Mouse (Mus musculus): ENCODE data around the gene Cwc25. TPM values are rescaled to one million over a fixed set of nuclear protein-coding genes. Genes with fewer than 3 reads are reported as not detected.

Gene Cwc25
- polyA plus RNA-seq, 1 experiment from 2014 or later, result 9.9 TPM

DNA sequence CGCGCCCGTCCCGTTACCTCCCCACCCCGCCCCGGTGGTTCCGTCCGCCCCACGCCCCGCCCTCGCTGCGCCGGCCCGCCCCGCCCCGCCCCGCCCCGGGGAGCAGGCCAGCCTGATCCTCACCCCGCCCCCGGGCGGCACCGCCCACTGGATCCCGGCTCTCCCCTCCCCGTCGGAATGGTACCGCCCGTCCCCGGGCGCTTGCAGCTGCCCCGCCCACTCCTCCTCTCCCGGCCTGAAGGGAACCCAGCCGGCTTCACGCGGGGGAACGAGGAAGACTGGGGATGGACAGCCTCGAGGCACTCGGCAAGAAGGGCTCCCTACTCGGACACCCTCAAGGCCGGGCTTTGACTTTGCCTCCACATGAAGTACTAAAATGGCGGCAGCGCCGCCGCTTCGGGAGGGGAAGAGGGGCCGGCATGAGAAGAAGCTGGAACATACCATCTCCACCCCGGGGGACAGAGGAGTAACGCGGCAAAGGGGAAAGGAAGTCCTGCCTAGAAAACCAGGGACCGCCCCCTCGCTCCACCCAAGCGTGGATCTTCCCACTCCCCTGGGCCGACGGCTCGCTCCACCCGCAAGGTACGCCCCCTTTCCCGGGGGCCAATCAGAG lies 21.5 kb downstream of the Cwc25 start:
- under 1% methylated on average over 48 of the region's 57 CpGs for WGBS (ENCODE audit: insufficient replicate concordance)
- no peaks in the 10 kb centered on the region for H3K9me3 ChIP-seq (replicated peaks; ENCODE audit: control insufficient read depth, low read length)

DNA sequence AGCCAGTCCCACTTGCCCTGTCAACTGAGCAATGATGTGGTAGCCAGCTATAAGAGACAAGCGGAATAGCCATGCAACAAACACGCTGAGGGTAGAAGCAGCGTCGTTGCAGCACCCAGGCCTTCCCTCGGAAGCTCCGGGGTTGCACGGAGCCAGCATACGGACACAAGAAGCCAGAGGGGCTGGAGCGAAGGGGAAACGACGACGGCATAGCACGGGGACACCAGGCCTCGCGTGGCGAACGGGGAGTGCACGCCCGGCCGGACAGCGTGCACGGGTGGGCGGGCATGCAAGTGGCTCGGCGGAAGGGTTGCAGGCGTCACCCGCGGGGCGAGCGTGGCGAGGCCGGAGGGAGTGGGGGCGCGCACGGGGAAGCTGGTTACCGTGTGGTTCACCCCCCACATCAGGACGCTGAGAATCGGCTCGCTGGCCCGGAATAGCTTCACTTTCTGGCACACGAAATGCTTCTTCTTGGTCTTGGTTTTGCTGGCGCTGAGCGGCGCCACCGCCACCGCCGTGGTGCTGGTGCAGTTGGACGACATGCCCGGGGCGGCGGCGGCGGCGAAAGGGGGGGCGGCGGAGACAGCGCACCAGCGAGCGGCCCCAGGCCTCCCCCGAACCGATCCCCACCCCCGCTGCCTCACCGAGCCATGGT lies 22.2 kb downstream of the Cwc25 start, which contains the start of gene Pip4k2b:
Gene Pip4k2b, minus strand, starts transcription at position 642 of the 655 bp plus-strand sequence.
- Histone ChIP-seq H3K9me3 (replicated peaks; ENCODE audit: control insufficient read depth, low read length) (no peaks in the 10 kb centered on the region), H3K27me3 (ENCODE audit: control insufficient read depth, insufficient read depth, low read length) (no peaks in the 10 kb centered on the region), H3K36me3 (ENCODE audit: control insufficient read depth, insufficient read depth, low read length) (peaks cover 5% of the 10 kb centered on the region), H3K4me2 (peak within 1 kb of the TSS; percentile 92), H3K27ac (ENCODE audit: low read depth, low read length) (peak within 1 kb of the TSS; percentile 91), H3K4me3 (ENCODE audit: low read depth, low read length) (peak within 1 kb of the TSS; percentile 74), H3K9ac (ENCODE audit: low read depth, low read length) (peak within 1 kb of the TSS; percentile 92), H3K4me1 (ENCODE audit: control insufficient read depth, insufficient read depth, low read length) (peaks cover 18% of the 10 kb centered on the region)
- WGBS (ENCODE audit: insufficient replicate concordance), result under 1% methylated on average over 58 of the region's 63 CpGs
- ATAC-seq (replicated peaks; ENCODE audit: insufficient number of reproducible peaks, low FRiP score, low TSS enrichment), result peak; percentile 21; the same call in 1 of the 2 replicates

More for the DNA sequence above, 21.5 kb downstream of the Cwc25 start:
- Histone ChIP-seq H3K27me3 (ENCODE audit: control insufficient read depth, insufficient read depth, low read length) (no peaks in the 10 kb centered on the region), H3K9ac (ENCODE audit: low read depth, low read length) (peak overlapping the region; percentile 92), H3K36me3 (ENCODE audit: control insufficient read depth, insufficient read depth, low read length) (peaks cover 5% of the 10 kb centered on the region), H3K4me3 (ENCODE audit: low read depth, low read length) (peak overlapping the region; percentile 74), H3K4me1 (ENCODE audit: control insufficient read depth, insufficient read depth, low read length) (peaks cover 18% of the 10 kb centered on the region), H3K27ac (ENCODE audit: low read depth, low read length) (peak overlapping the region; percentile 91), H3K4me2 (peak overlapping the region; percentile 92)
- peak; percentile 92 for ATAC-seq (replicated peaks; ENCODE audit: insufficient number of reproducible peaks, low FRiP score, low TSS enrichment)

DNA sequence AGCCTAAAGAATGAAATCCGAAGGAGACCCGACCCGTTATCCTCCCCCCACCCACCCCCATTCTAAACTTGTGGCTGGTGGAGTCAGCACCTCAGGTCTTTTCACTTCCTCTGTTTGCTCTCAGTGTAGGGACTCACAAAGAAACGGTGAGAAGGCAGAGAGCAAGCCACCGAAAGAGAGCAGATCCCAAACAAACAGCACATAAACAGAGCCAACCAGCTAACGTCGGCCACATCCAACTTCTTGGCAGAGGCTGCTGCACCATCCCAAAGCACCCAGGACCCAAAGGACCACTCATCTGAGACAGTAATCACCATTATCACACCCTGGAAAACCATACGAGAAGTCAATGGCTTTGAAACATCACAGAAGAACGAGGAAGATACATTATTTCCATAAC lies 22.9 kb downstream of the Cwc25 start:
- Histone ChIP-seq H3K9me3 (replicated peaks; ENCODE audit: control insufficient read depth, low read length) (no peaks in the 10 kb centered on the region), H3K27ac (ENCODE audit: low read depth, low read length) (peak overlapping the region; percentile 91; the same call in 1 of the 2 replicates), H3K9ac (ENCODE audit: low read depth, low read length) (peak overlapping the region; percentile 90), H3K36me3 (ENCODE audit: control insufficient read depth, insufficient read depth, low read length) (peaks cover 5% of the 10 kb centered on the region), H3K4me2 (peak overlapping the region; percentile 92), H3K4me1 (ENCODE audit: control insufficient read depth, insufficient read depth, low read length) (peaks cover 18% of the 10 kb centered on the region), H3K4me3 (ENCODE audit: low read depth, low read length) (peak overlapping the region; percentile 74), H3K27me3 (ENCODE audit: control insufficient read depth, insufficient read depth, low read length) (no peaks in the 10 kb centered on the region)
- WGBS (ENCODE audit: insufficient replicate concordance), result 39% methylated on average over 9 of the region's 9 CpGs
- no peak for ATAC-seq (replicated peaks; ENCODE audit: insufficient number of reproducible peaks, low FRiP score, low TSS enrichment)

DNA sequence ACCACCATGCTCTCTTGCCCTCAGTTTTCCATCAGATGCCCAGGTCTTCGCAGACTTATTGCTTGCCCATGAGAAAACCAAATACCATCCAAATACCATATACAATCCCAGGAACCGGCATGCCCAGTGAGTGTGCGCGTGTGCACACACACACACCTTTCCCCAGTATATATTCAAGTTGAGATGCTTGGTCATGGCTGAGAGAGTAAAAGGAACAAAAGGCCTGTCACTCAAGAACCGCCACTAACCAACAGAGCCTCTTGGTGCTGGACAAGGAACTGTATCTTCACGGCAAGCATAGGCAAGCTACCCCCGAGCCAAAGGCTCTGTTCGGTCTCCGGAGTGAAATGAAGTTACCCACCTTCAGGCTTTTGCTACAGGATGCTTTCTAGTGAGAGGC lies 23.8 kb downstream of the Cwc25 start:
- Histone ChIP-seq H3K9me3 (replicated peaks; ENCODE audit: control insufficient read depth, low read length) (no peaks in the 10 kb centered on the region), H3K4me1 (ENCODE audit: control insufficient read depth, insufficient read depth, low read length) (peaks cover 18% of the 10 kb centered on the region), H3K36me3 (ENCODE audit: control insufficient read depth, insufficient read depth, low read length) (peaks cover 5% of the 10 kb centered on the region), H3K27ac (ENCODE audit: low read depth, low read length) (no peak overlapping the region), H3K27me3 (ENCODE audit: control insufficient read depth, insufficient read depth, low read length) (no peaks in the 10 kb centered on the region), H3K4me3 (ENCODE audit: low read depth, low read length) (peak overlapping the region; percentile 74), H3K4me2 (peak overlapping the region; percentile 92; the same call in 1 of the 2 replicates), H3K9ac (ENCODE audit: low read depth, low read length) (no peak overlapping the region)
- 86% methylated on average over 9 of the region's 9 CpGs for WGBS (ENCODE audit: insufficient replicate concordance)
- no peak for ATAC-seq (replicated peaks; ENCODE audit: insufficient number of reproducible peaks, low FRiP score, low TSS enrichment)

DNA sequence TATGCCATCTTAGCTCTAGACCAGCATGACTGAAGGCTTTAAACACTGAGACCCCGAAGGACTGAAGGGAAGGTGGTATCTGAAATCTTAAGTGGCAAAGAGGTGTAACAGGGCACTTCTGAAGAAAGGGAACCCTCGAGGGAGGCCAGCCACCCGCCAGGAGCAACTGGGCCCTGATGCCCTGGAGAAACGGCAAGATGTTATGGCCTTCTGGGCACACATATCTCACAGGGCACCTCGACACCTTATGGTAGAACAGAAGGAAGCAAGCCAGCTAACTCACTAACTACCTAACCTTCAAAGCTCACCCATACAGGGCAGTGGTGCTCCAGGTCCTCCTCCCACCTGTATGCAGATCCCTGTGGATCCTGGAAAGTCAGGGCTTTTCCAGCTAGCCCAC lies 24.2 kb downstream of the Cwc25 start:
- H3K4me3 ChIP-seq (ENCODE audit: low read depth, low read length), result no peak overlapping the region
- whole genome bisulfite sequencing (ENCODE audit: insufficient replicate concordance), result 87% methylated on average over 5 of the region's 5 CpGs
- no peaks in the 10 kb centered on the region for H3K27me3 ChIP-seq (ENCODE audit: control insufficient read depth, insufficient read depth, low read length)
- H3K9ac ChIP-seq (ENCODE audit: low read depth, low read length), result no peak overlapping the region
- H3K36me3 ChIP-seq (ENCODE audit: control insufficient read depth, insufficient read depth, low read length), result peaks cover 5% of the 10 kb centered on the region
- H3K4me1 ChIP-seq (ENCODE audit: control insufficient read depth, insufficient read depth, low read length), result peaks cover 18% of the 10 kb centered on the region
- no peaks in the 10 kb centered on the region for H3K9me3 ChIP-seq (replicated peaks; ENCODE audit: control insufficient read depth, low read length)
- no peak overlapping the region; the same call in 1 of the 2 replicates for H3K4me2 ChIP-seq
- ATAC-seq (replicated peaks; ENCODE audit: insufficient number of reproducible peaks, low FRiP score, low TSS enrichment), result no peak
- no peak overlapping the region for H3K27ac ChIP-seq (ENCODE audit: low read depth, low read length)

DNA sequence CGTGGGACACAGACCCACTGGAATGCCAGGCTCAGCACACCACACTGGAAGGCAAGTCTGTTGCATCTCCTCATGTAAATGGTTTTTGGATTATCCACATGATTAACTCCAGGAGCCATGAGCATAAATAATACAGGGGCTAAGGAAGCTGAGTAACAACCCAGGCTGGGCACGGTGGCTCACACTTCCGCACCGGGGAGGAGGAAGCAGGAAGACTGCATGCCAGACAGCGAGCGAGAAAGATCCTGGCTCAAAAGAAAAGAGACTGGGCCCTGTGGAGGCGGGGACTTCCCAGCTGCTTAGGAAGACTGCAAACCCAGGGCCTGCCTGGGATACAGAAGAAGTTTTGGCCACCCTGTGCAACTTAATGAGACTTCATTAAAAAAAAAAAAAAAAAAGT lies 26.2 kb downstream of the Cwc25 start:
- no peak for ATAC-seq (replicated peaks; ENCODE audit: insufficient number of reproducible peaks, low FRiP score, low TSS enrichment)
- 0 out of 2 replicates have a peak overlapping the region, but pooled peaks have one; percentile 27 for H3K4me2 ChIP-seq
- H3K36me3 ChIP-seq (ENCODE audit: control insufficient read depth, insufficient read depth, low read length), result no peaks in the 10 kb centered on the region
- H3K4me3 ChIP-seq (ENCODE audit: low read depth, low read length), result no peak overlapping the region
- no peak overlapping the region for H3K9ac ChIP-seq (ENCODE audit: low read depth, low read length)
- H3K27me3 ChIP-seq (ENCODE audit: control insufficient read depth, insufficient read depth, low read length), result no peaks in the 10 kb centered on the region
- H3K27ac ChIP-seq (ENCODE audit: low read depth, low read length), result no peak overlapping the region
- no peaks in the 10 kb centered on the region for H3K9me3 ChIP-seq (replicated peaks; ENCODE audit: control insufficient read depth, low read length)
- WGBS (ENCODE audit: insufficient replicate concordance), result 44% methylated on average over 7 of the region's 7 CpGs
- H3K4me1 ChIP-seq (ENCODE audit: control insufficient read depth, insufficient read depth, low read length), result peaks cover 18% of the 10 kb centered on the region

DNA sequence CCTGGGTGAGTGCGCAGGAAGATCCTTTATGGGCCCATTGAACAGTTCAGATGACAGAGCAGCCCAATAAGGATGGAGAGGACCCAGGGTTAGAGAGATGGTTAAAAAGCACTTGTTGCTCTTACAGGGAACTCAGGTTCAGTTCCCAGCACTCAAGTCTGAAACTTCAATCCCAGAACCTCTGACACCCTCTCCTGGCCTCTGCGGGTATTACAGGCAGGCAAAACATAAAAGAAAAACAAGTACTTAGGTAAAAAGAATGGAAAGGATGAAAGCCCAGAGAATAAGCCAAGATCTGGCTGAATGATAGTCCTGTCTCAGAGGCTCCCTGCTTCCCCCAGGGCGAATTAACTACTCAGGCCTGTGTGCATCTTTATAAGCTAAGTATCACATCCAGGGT lies 27.2 kb downstream of the Cwc25 start:
- ATAC-seq (replicated peaks; ENCODE audit: insufficient number of reproducible peaks, low FRiP score, low TSS enrichment), result no peak
- WGBS (ENCODE audit: insufficient replicate concordance), result 80% methylated on average over 3 of the region's 3 CpGs

DNA sequence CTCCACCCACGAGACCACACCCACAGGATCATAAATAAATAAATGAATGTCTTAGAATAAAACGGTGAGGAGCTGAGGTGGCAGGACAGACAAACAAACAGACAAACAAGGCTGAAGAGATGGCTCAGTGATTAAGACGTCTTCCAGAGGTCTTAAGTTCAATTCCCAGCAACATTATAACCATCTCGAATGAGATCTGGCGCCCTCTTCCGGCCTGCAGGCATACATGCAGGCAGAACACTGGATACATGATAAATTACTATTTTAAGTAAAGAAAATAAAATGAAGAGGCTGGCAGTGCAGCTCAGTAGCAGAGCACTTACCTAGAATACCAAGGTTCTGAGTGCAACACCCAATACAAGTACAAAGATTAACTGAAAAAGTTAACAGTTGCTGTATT lies 27.7 kb downstream of the Cwc25 start:
- ATAC-seq (replicated peaks; ENCODE audit: insufficient number of reproducible peaks, low FRiP score, low TSS enrichment), result no peak
- Histone ChIP-seq H3K4me1 (ENCODE audit: control insufficient read depth, insufficient read depth, low read length) (peaks cover 24% of the 10 kb centered on the region), H3K27ac (ENCODE audit: low read depth, low read length) (no peak overlapping the region), H3K9me3 (replicated peaks; ENCODE audit: control insufficient read depth, low read length) (no peaks in the 10 kb centered on the region), H3K36me3 (ENCODE audit: control insufficient read depth, insufficient read depth, low read length) (no peaks in the 10 kb centered on the region), H3K9ac (ENCODE audit: low read depth, low read length) (no peak overlapping the region), H3K4me2 (no peak overlapping the region), H3K4me3 (ENCODE audit: low read depth, low read length) (no peak overlapping the region), H3K27me3 (ENCODE audit: control insufficient read depth, insufficient read depth, low read length) (no peaks in the 10 kb centered on the region)
- whole genome bisulfite sequencing (ENCODE audit: insufficient replicate concordance), result 58% methylated on average over 6 of the region's 6 CpGs

More for the DNA sequence above, 27.2 kb downstream of the Cwc25 start:
- Histone ChIP-seq H3K4me3 (ENCODE audit: low read depth, low read length) (no peak overlapping the region), H3K27ac (ENCODE audit: low read depth, low read length) (no peak overlapping the region), H3K9me3 (replicated peaks; ENCODE audit: control insufficient read depth, low read length) (no peaks in the 10 kb centered on the region), H3K9ac (ENCODE audit: low read depth, low read length) (no peak overlapping the region), H3K36me3 (ENCODE audit: control insufficient read depth, insufficient read depth, low read length) (no peaks in the 10 kb centered on the region), H3K27me3 (ENCODE audit: control insufficient read depth, insufficient read depth, low read length) (no peaks in the 10 kb centered on the region), H3K4me2 (no peak overlapping the region), H3K4me1 (ENCODE audit: control insufficient read depth, insufficient read depth, low read length) (peaks cover 19% of the 10 kb centered on the region)

Measured in heart, embryonic 11.5 days (tissue).